Mouse (Mus musculus) stomach, embryonic 15.5 days (tissue): ENCODE data around the gene Lancl3. TPM values are rescaled to one million over a fixed set of nuclear protein-coding genes. Genes with fewer than 3 reads are reported as not detected.

Source experiments
- ATAC-seq: fragments of 200-750 bp; cut with Nextera tagmentation; 2 replicates; pipeline ENCODE4 v1.8.0; 2017; ENCODE audit warnings: low read depth, moderate number of reproducible peaks, moderate TSS enrichment; ENCODE audit not compliant: insufficient read depth, low FRiP score
- H3K27ac ChIP-seq: fragments of 300-500 bp; sonication (generic); 2 replicates; pipeline ENCODE4 v1.5.1; 2015; ENCODE audit warnings: mild to moderate bottlenecking, inconsistent platforms
- H3K27me3 ChIP-seq: fragments of 300-500 bp; sonication (generic); replicated peaks from 2 replicates; pipeline ENCODE4 v1.6.1; 2015; ENCODE audit warnings: inconsistent platforms
- H3K36me3 ChIP-seq: fragments of 300-500 bp; sonication (generic); 2 replicates; pipeline ENCODE4 v1.6.1; 2015; ENCODE audit warnings: inconsistent platforms
- H3K4me1 ChIP-seq: fragments of 300-500 bp; sonication (generic); 2 replicates; pipeline ENCODE4 v1.6.1; 2015; ENCODE audit warnings: inconsistent platforms
- H3K4me2 ChIP-seq: fragments of 300-500 bp; sonication (generic); 2 replicates; pipeline ENCODE4 v1.6.1; 2015; ENCODE audit warnings: mild to moderate bottlenecking, inconsistent platforms
- H3K4me3 ChIP-seq: fragments of 300-500 bp; sonication (generic); replicated peaks from 2 replicates; pipeline ENCODE4 v1.5.1; 2015; ENCODE audit warnings: inconsistent platforms
- H3K9ac ChIP-seq: fragments of 300-500 bp; sonication (generic); 2 replicates; pipeline ENCODE4 v1.6.1; 2015; ENCODE audit warnings: inconsistent platforms
- H3K9me3 ChIP-seq: fragments of 300-500 bp; sonication (generic); 2 replicates; pipeline ENCODE4 v1.6.1; 2016; ENCODE audit warnings: inconsistent platforms
- WGBS: fragments of 180-500 bp; shearing (Covaris S2); methylation state at CpG from one replicate; pipeline ENCODE4 v1.1.7; 2015; 5-methylcytosine and 5-hydroxymethylcytosine counted together
- polyA plus RNA-seq: library from polyadenylated mRNA; unstranded; fragments of >200 nt; fragmentation: Nextera tagmentation; extraction: Ambion mirVana; gene quantifications from 2 replicates; pipeline ENCODE4 v1.2.1, GENCODE M21; 2015

Lancl3 gene
- polyA plus RNA-seq: 1.7 and 1.9 TPM in 2 replicates

DNA sequence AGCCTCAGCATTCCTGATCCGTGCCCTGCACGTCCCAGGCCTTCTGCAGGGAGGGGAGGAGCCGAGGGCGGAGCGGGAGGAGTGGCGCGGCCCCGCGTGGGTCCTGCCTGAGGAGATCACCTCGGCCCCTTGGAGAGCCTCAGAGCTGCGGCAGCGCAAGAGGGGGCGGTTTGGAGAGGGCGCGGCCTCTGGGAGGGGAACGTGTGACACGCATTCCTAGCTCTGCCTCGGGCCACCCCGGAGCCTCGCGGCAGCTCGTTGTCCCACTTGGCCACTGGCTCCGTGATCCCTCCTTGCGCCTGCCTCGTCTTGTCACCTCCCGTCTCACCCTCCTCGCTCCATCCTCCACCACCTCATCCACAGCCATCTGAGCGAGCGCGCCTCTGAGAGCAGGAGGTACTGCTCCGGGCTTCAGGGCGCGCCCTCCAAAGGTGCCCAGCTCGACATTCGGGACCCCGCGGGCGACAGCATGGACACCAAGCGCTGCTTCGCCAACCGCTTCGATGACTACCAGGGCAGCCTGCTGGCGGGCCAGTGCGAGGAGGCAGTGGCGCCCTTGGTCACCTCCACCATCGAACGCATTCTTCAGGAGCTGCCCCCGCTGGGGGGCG lies at the start of gene Lancl3:
TSS of gene Lancl3 (plus strand) at position 142 of the 611 bp plus-strand sequence.
- H3K9ac ChIP-seq: no peak within 1 kb of the TSS
- WGBS: 14% methylated on average over 31 of the region's 49 CpGs
- H3K4me2 ChIP-seq: peak within 1 kb of the TSS; percentile 73
- peak; percentile 89 for ATAC-seq
- peak within 1 kb of the TSS; percentile 45 for H3K4me3 ChIP-seq
- H3K27ac ChIP-seq: no peak within 1 kb of the TSS
- H3K9me3 ChIP-seq: no peaks in the 10 kb centered on the region
- no peaks in the 10 kb centered on the region for H3K27me3 ChIP-seq
- no peaks in the 10 kb centered on the region for H3K36me3 ChIP-seq
- H3K4me1 ChIP-seq: no peaks in the 10 kb centered on the region

DNA sequence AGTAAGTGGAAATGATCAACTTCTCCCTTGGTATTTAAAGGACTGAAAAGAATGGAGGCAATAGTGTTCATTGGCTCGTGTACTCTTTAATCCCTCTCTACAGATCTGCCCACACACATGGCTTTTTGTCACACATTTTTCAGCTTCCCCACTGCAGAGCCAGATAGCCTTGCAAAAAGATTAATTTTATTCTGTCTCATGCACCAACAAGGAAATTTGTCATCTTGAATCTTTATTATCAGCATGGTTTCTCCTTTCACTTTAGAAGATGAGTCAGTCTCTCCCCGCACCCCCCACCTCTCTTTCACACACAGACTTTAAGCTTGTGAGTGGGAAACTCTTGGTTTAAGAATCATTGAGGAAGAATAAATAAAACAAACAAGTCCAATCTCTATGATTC lies 20.7 kb upstream of the Lancl3 start:
- Histone ChIP-seq H3K4me3 (no peak overlapping the region), H3K36me3 (no peaks in the 10 kb centered on the region), H3K27me3 (no peaks in the 10 kb centered on the region), H3K9me3 (no peaks in the 10 kb centered on the region), H3K27ac (no peak overlapping the region), H3K4me1 (no peaks in the 10 kb centered on the region), H3K9ac (no peak overlapping the region), H3K4me2 (no peak overlapping the region)
- WGBS: 44% methylated on average over 2 of the region's 2 CpGs
- no peak for ATAC-seq

DNA sequence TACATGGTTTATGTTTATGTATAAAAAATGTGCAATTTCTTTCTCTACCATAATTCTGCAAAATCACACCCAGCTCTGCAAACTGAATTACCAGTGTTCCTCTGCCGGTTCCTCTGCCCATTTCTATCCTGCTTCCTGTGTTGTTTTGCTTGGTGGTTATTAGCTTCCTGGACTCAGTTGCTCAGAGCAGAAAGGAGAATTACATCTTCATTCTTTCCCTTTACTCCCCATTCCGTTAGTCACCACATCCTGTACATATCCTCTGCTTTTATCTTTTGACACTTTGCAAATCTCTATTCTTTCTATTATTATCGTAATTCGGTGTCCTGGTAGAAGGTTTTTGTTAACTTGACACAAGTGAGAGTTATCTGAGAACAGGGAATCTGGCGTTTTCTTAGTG lies 18.1 kb upstream of the Lancl3 start:
- no peak overlapping the region for H3K4me3 ChIP-seq
- no peaks in the 10 kb centered on the region for H3K4me1 ChIP-seq
- H3K27ac ChIP-seq: no peak overlapping the region
- no peaks in the 10 kb centered on the region for H3K9me3 ChIP-seq
- no peak overlapping the region for H3K4me2 ChIP-seq
- H3K9ac ChIP-seq: no peak overlapping the region
- no peak for ATAC-seq
- no peaks in the 10 kb centered on the region for H3K36me3 ChIP-seq
- WGBS: 72% methylated on average over 5 of the region's 5 CpGs
- no peaks in the 10 kb centered on the region for H3K27me3 ChIP-seq

DNA sequence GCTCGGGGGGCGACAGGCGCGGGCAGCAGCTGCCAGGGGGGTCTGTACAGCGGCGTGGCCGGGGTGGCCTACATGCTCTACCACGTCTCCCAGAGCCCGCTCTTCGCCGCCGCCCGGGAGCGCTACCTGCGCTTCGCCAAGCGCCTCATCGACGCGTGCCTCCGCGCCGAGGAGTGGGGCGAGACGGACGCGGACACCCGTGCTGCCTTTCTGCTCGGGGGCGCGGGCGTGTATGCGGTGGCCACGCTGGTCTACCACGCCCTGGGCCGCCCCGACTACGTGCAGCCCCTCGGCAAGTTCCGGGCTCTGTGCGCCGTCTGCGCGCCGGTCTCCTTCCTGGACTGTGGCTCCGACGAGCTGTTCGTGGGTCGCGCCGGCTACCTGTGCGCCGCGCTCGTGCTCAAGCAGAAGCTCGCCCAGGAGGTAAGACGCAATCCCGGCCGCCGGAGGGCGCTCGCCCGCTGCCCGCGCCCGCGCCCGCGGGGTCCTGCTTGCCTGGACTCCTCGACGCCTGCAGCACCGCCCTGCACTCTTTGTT lies 747 bp downstream of the Lancl3 start:
- Histone ChIP-seq H3K4me3 (peak overlapping the region; percentile 45), H3K9ac (no peak overlapping the region), H3K27me3 (no peaks in the 10 kb centered on the region), H3K36me3 (no peaks in the 10 kb centered on the region), H3K9me3 (no peaks in the 10 kb centered on the region), H3K4me1 (no peaks in the 10 kb centered on the region), H3K27ac (no peak overlapping the region), H3K4me2 (peak overlapping the region; percentile 73)
- peak; percentile 70 for ATAC-seq
- WGBS: 14% methylated on average over 51 of the region's 72 CpGs

DNA sequence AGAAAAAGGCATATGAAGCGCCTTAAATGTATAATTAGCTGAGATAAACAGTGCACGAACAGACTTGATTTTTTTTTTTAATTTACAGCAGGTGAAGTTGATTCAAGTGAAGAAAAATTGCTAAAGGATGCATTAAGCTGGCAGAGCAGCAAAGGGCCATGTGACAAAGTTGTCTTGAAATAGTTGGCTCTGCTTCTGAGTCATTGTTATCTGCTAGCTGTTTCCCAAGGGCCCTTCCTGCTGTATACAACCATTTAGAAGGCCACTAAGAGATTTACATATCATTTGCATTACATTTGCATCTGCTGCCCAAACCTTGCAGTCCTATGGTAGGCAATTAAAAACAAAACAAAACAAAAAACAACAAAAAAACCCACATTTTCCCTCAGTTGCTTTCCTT lies 2.3 kb downstream of the Lancl3 start:
- Histone ChIP-seq H3K27ac (no peak overlapping the region), H3K4me1 (no peaks in the 10 kb centered on the region), H3K9me3 (no peaks in the 10 kb centered on the region), H3K9ac (no peak overlapping the region), H3K36me3 (no peaks in the 10 kb centered on the region), H3K4me2 (no peak overlapping the region), H3K4me3 (no peak overlapping the region), H3K27me3 (no peaks in the 10 kb centered on the region)
- ATAC-seq: no peak
- 64% methylated on average over 2 of the region's 2 CpGs for WGBS

DNA sequence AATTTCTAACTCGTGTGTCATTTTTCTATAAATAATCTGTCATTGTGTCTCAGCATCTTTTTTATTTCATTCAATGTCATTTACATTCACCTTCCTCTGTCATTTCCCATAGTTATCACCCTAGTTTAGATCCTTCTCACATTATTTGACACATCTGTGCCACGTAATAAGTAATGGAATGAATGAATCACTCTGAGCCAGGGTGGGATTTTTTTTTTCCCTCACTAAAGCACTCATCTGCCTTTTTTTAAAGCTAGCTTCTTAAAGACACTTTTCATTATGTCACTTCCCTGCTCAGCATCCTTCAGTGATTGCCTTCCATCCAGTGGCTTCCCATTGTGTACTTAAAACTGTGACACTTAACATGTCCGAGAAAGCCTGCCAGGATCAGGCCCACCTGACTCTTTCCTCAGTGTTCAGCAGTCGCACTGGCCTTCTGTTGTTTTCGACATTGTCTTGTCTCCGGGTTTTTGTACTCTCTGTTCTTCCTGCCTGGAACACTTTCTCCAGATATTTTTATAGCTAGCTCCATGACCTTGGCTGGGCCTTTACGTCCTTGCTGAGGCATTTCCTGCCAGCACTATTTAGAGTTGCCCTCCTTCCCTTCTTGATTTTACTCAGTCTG lies 3.2 kb downstream of the Lancl3 start:
- no peaks in the 10 kb centered on the region for H3K4me1 ChIP-seq
- no peak overlapping the region for H3K4me3 ChIP-seq
- H3K9me3 ChIP-seq: no peaks in the 10 kb centered on the region
- H3K9ac ChIP-seq: no peak overlapping the region
- ATAC-seq: no peak
- no peak overlapping the region for H3K27ac ChIP-seq
- no peak overlapping the region for H3K4me2 ChIP-seq
- WGBS: 50% methylated on average over 7 of the region's 7 CpGs
- no peaks in the 10 kb centered on the region for H3K27me3 ChIP-seq
- H3K36me3 ChIP-seq: no peaks in the 10 kb centered on the region

DNA sequence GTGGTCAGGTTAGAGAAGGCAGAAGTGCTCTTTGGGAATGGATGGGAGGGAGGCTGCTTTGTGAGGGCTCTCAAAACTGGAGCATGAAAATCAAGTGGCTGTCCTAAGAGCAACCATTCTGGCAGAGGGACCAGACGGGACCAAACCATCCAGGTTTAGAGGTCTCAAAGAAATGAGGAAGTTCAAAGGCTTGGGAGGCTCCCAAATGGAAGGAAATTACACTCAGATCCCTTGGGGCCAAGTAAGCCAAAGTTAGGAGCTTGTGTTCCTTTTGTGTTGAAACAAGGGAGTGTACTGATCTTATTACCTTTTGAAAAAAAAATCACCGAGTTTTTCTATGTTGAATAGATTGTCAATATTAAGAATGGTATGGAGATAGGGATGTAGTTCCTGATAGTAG lies 5.4 kb downstream of the Lancl3 start:
- Histone ChIP-seq H3K4me2 (no peak overlapping the region), H3K9ac (no peak overlapping the region), H3K36me3 (no peaks in the 10 kb centered on the region), H3K27me3 (no peaks in the 10 kb centered on the region), H3K4me3 (no peak overlapping the region), H3K27ac (no peak overlapping the region), H3K4me1 (no peaks in the 10 kb centered on the region), H3K9me3 (no peaks in the 10 kb centered on the region)
- WGBS: 68% methylated on average over 2 of the region's 2 CpGs
- no peak for ATAC-seq

DNA sequence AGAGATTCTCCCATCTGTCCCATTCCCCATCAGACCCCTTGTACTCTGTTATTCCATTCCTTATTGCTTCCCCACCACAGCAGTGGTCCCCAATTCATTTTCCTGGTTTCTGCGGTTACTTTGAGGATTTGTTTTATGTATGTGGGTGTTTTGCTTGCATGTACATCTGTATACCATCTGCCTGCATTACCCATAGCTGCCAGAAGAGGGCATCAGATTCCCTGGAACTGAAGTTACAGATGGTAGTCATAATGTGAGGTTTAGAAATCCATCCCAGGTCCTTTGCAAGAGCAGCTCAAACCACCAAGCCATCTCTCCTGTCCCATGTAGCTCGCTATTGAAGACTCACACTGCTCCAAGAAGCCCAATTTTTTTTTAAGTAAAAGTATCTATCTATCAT lies 16.5 kb downstream of the Lancl3 start:
- no peak overlapping the region for H3K9ac ChIP-seq
- 85% methylated on average over 2 of the region's 2 CpGs for whole genome bisulfite sequencing
- H3K27me3 ChIP-seq: no peaks in the 10 kb centered on the region
- H3K36me3 ChIP-seq: no peaks in the 10 kb centered on the region
- H3K4me1 ChIP-seq: no peaks in the 10 kb centered on the region
- ATAC-seq: no peak
- no peak overlapping the region for H3K27ac ChIP-seq
- H3K4me3 ChIP-seq: no peak overlapping the region
- no peak overlapping the region for H3K4me2 ChIP-seq
- H3K9me3 ChIP-seq: no peaks in the 10 kb centered on the region

DNA sequence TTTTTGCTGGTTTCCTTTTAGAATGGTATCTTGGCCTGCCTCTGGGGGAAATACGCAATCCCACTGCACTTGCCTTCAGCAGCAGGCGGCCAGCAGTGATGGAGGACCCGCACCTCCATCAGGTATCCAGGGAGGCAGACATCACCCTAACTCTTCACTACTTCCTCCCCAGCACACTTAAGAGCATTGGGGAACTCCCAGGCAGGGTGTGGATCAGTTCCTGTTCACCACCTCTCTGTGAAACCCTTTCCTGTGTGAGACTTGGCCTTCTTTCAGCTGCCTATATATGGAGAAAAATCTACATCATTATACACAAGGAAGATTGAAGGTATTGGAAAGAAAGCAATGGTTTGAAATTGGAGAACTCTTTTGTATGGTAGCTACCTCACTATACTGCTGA lies 19.9 kb downstream of the Lancl3 start:
- ATAC-seq: no peak
- WGBS: 83% methylated on average over 3 of the region's 3 CpGs
- Histone ChIP-seq H3K9ac (no peak overlapping the region), H3K4me2 (no peak overlapping the region), H3K4me3 (no peak overlapping the region), H3K9me3 (no peaks in the 10 kb centered on the region), H3K36me3 (no peaks in the 10 kb centered on the region), H3K27me3 (no peaks in the 10 kb centered on the region), H3K4me1 (no peaks in the 10 kb centered on the region), H3K27ac (no peak overlapping the region)

DNA sequence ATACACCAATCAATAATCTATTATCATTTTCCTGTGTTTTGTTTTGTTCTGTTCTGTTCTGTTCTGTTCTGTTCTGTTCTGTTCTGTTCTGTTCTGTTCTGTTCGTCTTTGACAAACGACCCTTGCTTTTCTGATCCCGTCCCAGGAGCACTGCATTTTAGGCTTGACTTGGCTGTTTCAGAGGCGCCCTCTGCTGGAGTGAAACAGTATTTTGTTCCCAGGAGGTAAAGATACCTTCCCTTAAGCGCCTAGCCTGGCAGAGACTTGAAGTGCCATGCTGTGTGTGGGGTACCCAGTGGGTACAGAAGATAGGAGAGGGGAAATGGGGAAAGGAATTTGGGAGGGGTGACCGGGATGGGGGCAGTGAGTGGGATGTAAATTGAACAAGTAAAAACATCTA lies 21.5 kb downstream of the Lancl3 start:
- 24% methylated on average over 6 of the region's 6 CpGs for WGBS
- Histone ChIP-seq H3K4me1 (no peaks in the 10 kb centered on the region), H3K4me3 (no peak overlapping the region), H3K9ac (no peak overlapping the region), H3K36me3 (no peaks in the 10 kb centered on the region), H3K9me3 (no peaks in the 10 kb centered on the region), H3K27me3 (no peaks in the 10 kb centered on the region), H3K27ac (no peak overlapping the region), H3K4me2 (no peak overlapping the region)
- no peak for ATAC-seq

DNA sequence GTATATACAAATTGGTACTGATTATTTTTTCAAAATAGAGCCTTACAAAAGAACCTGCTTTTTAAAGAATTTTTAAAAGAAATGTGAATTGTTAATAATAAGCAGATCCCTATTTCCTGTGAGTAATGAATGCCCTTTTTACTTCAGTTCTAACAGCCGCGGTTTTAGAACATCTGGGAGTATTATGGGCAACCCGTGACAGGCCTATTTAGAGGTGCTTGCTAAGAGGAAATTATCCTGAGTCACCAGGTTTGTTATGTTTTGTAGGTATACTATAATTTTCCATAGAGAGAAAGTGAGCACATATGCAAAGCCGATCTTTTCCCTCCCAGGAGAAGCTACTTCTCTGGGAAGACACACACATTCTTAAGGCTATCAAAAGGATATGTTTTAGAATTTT lies 22.0 kb downstream of the Lancl3 start:
- Histone ChIP-seq H3K36me3 (no peaks in the 10 kb centered on the region), H3K4me3 (no peak overlapping the region), H3K4me2 (no peak overlapping the region), H3K9ac (no peak overlapping the region), H3K4me1 (no peaks in the 10 kb centered on the region), H3K27me3 (no peaks in the 10 kb centered on the region), H3K27ac (no peak overlapping the region), H3K9me3 (no peaks in the 10 kb centered on the region)
- 69% methylated on average over 4 of the region's 4 CpGs for WGBS
- no peak for ATAC-seq

DNA sequence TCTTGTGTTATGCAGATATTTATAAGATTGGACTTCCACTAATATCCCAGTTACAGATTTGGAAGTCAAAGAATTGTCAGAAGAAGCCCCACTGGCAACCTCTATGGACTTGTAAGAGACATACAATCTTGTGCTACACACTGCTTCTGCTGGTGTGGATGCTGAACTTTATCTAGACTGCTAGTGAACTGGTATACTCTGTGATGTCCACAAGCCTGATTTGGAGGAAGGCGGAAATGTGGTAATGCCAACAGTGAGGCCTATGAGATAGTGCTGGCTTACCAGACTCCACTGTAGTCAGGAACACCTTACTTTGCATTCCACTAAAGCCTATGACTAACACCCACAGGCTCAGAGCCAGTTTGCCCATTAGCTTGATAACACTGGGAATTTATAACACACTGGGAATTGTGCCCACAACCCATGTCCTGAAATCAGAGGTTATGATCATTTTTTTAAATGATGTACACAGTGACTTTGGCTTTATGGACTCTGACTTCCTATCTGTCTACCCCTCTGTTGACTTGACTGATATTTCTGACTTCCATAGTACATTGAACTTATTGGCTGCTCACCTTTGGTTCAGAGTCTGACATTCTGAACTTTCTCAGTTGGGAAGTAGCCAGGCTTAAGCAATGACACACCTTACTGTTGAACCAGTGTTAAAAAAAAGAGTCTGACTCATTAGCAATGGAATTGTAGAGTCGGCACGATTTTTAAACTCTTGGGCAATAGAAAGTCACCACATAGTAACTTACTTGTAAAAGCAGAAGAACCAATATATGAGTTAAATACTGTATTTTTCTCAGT lies 22.9 kb downstream of the Lancl3 start:
- WGBS: 81% methylated on average over 3 of the region's 3 CpGs
- no peak overlapping the region for H3K4me2 ChIP-seq
- no peak overlapping the region for H3K27ac ChIP-seq
- H3K9me3 ChIP-seq: no peaks in the 10 kb centered on the region
- no peaks in the 10 kb centered on the region for H3K4me1 ChIP-seq
- ATAC-seq: no peak
- H3K9ac ChIP-seq: no peak overlapping the region
- H3K4me3 ChIP-seq: no peak overlapping the region
- no peaks in the 10 kb centered on the region for H3K36me3 ChIP-seq
- H3K27me3 ChIP-seq: no peaks in the 10 kb centered on the region
